Comparison of ENCODE assay signal across 19 mouse cellular contexts in genomic region chr6:100810117-100810516, GRCm38 (mm10).
"Had no signal": no experiment of that assay in that cellular context is flagged by ENCODE, and none has a peak within 500 bp of the region (broad histone marks: within the 10 kb centered on the region; RNA-seq: fewer than 3 reads in every experiment).

No protein-coding gene starts in this region.

- H3K4me3 ChIP-seq: lung, embryonic 15.5 days; megakaryocyte, embryonic 14.5 days; midbrain, embryonic 12.5 days; myocyte; neural tube, embryonic 13.5 days; neural tube, embryonic 15.5 days had no signal

- H3K27ac ChIP-seq: lung, embryonic 15.5 days; macrophage; midbrain, embryonic 12.5 days; neural tube, embryonic 13.5 days; neural tube, embryonic 15.5 days had no signal

- DNase-seq: lung, adult 2 months; lung, postnatal 14 days; lung, postnatal 36 days; midbrain, embryonic 14.5 days; retina, postnatal 1 day; right cerebral cortex, adult 18-20 months; right cerebral cortex, postnatal 25 days; right cerebral cortex, postnatal 4 days; spleen, adult 18-20 months; thymus, adult 18-20 months; thymus, postnatal 14 days; thymus, postnatal 36 days had no signal

- H3K4me1 ChIP-seq: lung, embryonic 15.5 days; megakaryocyte, embryonic 14.5 days; midbrain, embryonic 12.5 days; neural tube, embryonic 13.5 days; neural tube, embryonic 15.5 days had no signal
